Mouse (Mus musculus) thymus, adult 2 months (tissue): ENCODE measurements around the gene Med14.

ENCODE experiments used
- CTCF ChIP-seq: fragments of 200-500 bp; IDR thresholded peaks from 2 replicates; pipeline ENCODE4 v1.5.1; 2012; ENCODE audit warnings: mild to moderate bottlenecking, control low read depth, low read length, moderate library complexity, borderline replicate concordance; ENCODE audit not compliant: control insufficient read depth, poor library complexity, insufficient read depth; ENCODE audit errors: extremely low read depth
- POLR2A ChIP-seq: fragments of 200-500 bp; IDR thresholded peaks from 2 replicates; pipeline ENCODE4 v1.6.1; 2012; ENCODE audit warnings: mild to moderate bottlenecking, low read length, control low read depth, moderate library complexity; ENCODE audit not compliant: control insufficient read depth, poor library complexity, insufficient read depth; ENCODE audit errors: extremely low read depth

DNA sequence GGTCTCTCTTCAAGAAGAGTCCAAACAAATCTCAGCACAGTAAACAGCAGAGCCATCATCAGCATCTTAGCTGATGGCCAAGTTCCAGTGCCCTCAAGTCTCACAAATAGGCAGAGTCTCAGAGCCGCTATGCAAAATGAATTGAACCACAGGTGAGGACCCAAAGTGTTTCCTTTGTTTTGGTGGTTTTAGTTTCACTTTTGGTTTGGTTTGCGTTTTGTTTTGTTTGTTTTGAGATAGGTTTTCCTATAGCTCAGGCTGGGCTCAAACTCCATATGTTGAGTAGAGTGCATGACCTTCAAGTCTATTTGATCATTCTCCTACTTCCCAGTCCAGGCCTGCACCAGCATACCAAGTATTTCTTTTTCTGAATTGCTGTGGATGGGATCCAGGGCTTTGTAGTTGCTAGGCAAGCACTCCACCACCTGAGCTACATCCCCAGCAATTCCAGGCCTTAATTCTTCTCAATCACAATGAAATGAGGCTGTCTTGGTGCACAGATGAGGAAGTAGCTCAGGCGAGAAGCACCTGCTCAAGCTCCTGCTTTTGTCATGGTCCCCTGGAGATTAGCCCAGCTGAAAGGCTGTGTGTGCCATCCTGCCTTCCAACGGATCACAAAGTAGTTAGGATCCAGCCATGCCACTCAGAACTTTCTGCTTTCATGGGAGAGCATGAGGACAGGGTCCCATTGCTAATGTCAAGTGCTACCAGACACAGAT lies 5.1 kb upstream of the Med14 start:
- TF ChIP-seq CTCF (no peak), POLR2A (no peak)
